Mouse (Mus musculus) midbrain, embryonic 14.5 days (tissue): ENCODE results near the gene Slc36a2. TPM values are rescaled to one million over a fixed set of nuclear protein-coding genes. Genes with fewer than 3 reads are reported as not detected.

Source experiments
- ATAC-seq: fragments of 200-750 bp; cut with Nextera tagmentation; 2 replicates; pipeline ENCODE4 v1.8.0; 2017; ENCODE audit warnings: moderate number of reproducible peaks, moderate library complexity; ENCODE audit not compliant: low FRiP score, low TSS enrichment
- DNase-seq: peaks from one replicate; pipeline ENCODE4 v3.0.0-alpha.2; 2015
- H3K27ac ChIP-seq: fragments of 300-500 bp; sonication (generic); replicated peaks from 2 replicates; pipeline ENCODE4 v1.5.1; 2014; ENCODE audit warnings: mild to moderate bottlenecking, low read depth, low read length, moderate library complexity
- H3K27me3 ChIP-seq: fragments of 300-500 bp; sonication (generic); 2 replicates; pipeline ENCODE4 v1.6.1; 2014; ENCODE audit warnings: low read length, control low read depth, mixed read lengths; ENCODE audit not compliant: control insufficient read depth, insufficient read depth
- H3K36me3 ChIP-seq: fragments of 300-500 bp; sonication (generic); 2 replicates; pipeline ENCODE4 v1.6.1; 2014; ENCODE audit warnings: low read length, control low read depth; ENCODE audit not compliant: control insufficient read depth, insufficient read depth
- H3K4me1 ChIP-seq: fragments of 300-500 bp; sonication (generic); 2 replicates; pipeline ENCODE4 v1.6.1; 2014; ENCODE audit warnings: mild to moderate bottlenecking, antibody characterized with exemption, low read length, control low read depth; ENCODE audit not compliant: control insufficient read depth, insufficient read depth
- H3K4me2 ChIP-seq: fragments of 300-500 bp; sonication (generic); 2 replicates; pipeline ENCODE4 v1.6.1; 2014; ENCODE audit warnings: mild to moderate bottlenecking, low read length, moderate library complexity
- H3K4me3 ChIP-seq: fragments of 300-500 bp; sonication (generic); replicated peaks from 2 replicates; pipeline ENCODE4 v1.5.1; 2014; ENCODE audit warnings: low read depth, low read length
- H3K9ac ChIP-seq: fragments of 300-500 bp; sonication (generic); replicated peaks from 2 replicates; pipeline ENCODE4 v1.6.1; 2014; ENCODE audit warnings: mild to moderate bottlenecking, low read length, moderate library complexity
- H3K9me3 ChIP-seq: fragments of 300-500 bp; sonication (generic); 2 replicates; pipeline ENCODE4 v1.6.1; 2016; ENCODE audit warnings: low read length, control low read depth, mixed read lengths; ENCODE audit not compliant: control insufficient read depth
- WGBS: fragments of 180-500 bp; shearing (Covaris S2); extraction: QIAGEN DNeasy Blood & Tissue Kit; methylation state at CpG from one replicate; pipeline ENCODE4 v1.1.7; 2014; 5-methylcytosine and 5-hydroxymethylcytosine counted together
- polyA plus RNA-seq: library from polyadenylated mRNA; unstranded; fragments of >200 nt; fragmentation: Nextera tagmentation; extraction: Ambion mirVana; gene quantifications from 2 replicates; pipeline ENCODE4 v1.2.1, GENCODE M21; 2014

The Slc36a2 gene
- polyA plus RNA-seq, 1 experiment from 2014 or later, result 0.12 TPM

GRCm38 (mm10) chr11:55197740-55198510 lies 13.0 kb upstream of the Slc36a2 start:
- H3K4me1 ChIP-seq, result no peaks in the 10 kb centered on the region
- no peak overlapping the region for H3K4me3 ChIP-seq
- H3K27ac ChIP-seq, result no peak overlapping the region
- H3K9me3 ChIP-seq, result no peaks in the 10 kb centered on the region
- DNase-seq, result no peak
- H3K9ac ChIP-seq, result no peak overlapping the region
- H3K4me2 ChIP-seq, result no peak overlapping the region
- 85% methylated on average over 8 of the region's 8 CpGs for WGBS
- no peaks in the 10 kb centered on the region for H3K36me3 ChIP-seq
- no peak for ATAC-seq
- no peaks in the 10 kb centered on the region for H3K27me3 ChIP-seq

- WGBS, result 74% methylated on average over 6 of the region's 6 CpGs
- no peak for DNase-seq
- Histone ChIP-seq H3K9ac (no peak overlapping the region), H3K4me3 (no peak overlapping the region), H3K36me3 (no peaks in the 10 kb centered on the region), H3K4me2 (no peak overlapping the region), H3K4me1 (no peaks in the 10 kb centered on the region), H3K27ac (no peak overlapping the region), H3K9me3 (no peaks in the 10 kb centered on the region), H3K27me3 (no peaks in the 10 kb centered on the region)
- ATAC-seq, result no peak
Observed at GRCm38 (mm10) chr11:55197086-55197485, 12.2 kb upstream of the Slc36a2 start.

- Histone ChIP-seq H3K36me3 (no peaks in the 10 kb centered on the region), H3K9ac (no peak overlapping the region), H3K4me2 (no peak overlapping the region), H3K9me3 (no peaks in the 10 kb centered on the region), H3K4me1 (no peaks in the 10 kb centered on the region), H3K27ac (no peak overlapping the region), H3K4me3 (no peak overlapping the region), H3K27me3 (no peaks in the 10 kb centered on the region)
- DNase-seq (no peak), ATAC-seq (no peak)
- 82% methylated on average over 3 of the region's 3 CpGs for WGBS
Observed at GRCm38 (mm10) chr11:55190216-55190615, 5.3 kb upstream of the Slc36a2 start.

- no peak for DNase-seq
- WGBS, result 87% methylated on average over 6 of the region's 6 CpGs
- H3K4me2 ChIP-seq, result no peak overlapping the region
Observed at GRCm38 (mm10) chr11:55187777-55188176, 2.9 kb upstream of the Slc36a2 start.

GRCm38 (mm10) chr11:55187292-55187691 lies 2.4 kb upstream of the Slc36a2 start:
- WGBS, result 80% methylated on average over 4 of the region's 4 CpGs

More at GRCm38 (mm10) chr11:55187777-55188176, 2.9 kb upstream of the Slc36a2 start:
- Histone ChIP-seq H3K4me1 (no peaks in the 10 kb centered on the region), H3K27ac (no peak overlapping the region), H3K4me3 (no peak overlapping the region), H3K27me3 (no peaks in the 10 kb centered on the region), H3K9me3 (no peaks in the 10 kb centered on the region), H3K9ac (no peak overlapping the region), H3K36me3 (no peaks in the 10 kb centered on the region)
- ATAC-seq, result no peak

GRCm38 (mm10) chr11:55184246-55184645 lies 631 bp downstream of the Slc36a2 start:
- Histone ChIP-seq H3K4me1 (no peaks in the 10 kb centered on the region), H3K36me3 (no peaks in the 10 kb centered on the region), H3K27ac (no peak overlapping the region), H3K9me3 (no peaks in the 10 kb centered on the region), H3K4me3 (no peak overlapping the region), H3K27me3 (no peaks in the 10 kb centered on the region), H3K4me2 (no peak overlapping the region), H3K9ac (no peak overlapping the region)
- ATAC-seq (no peak), DNase-seq (no peak)
- 88% methylated on average over 5 of the region's 5 CpGs for WGBS

More at GRCm38 (mm10) chr11:55187292-55187691, 2.4 kb upstream of the Slc36a2 start:
- Histone ChIP-seq H3K4me2 (no peak overlapping the region), H3K9me3 (no peaks in the 10 kb centered on the region), H3K27ac (no peak overlapping the region), H3K4me3 (no peak overlapping the region), H3K27me3 (no peaks in the 10 kb centered on the region), H3K36me3 (no peaks in the 10 kb centered on the region), H3K9ac (no peak overlapping the region), H3K4me1 (no peaks in the 10 kb centered on the region)
- DNase-seq (no peak), ATAC-seq (no peak)

- DNase-seq, result no peak
- WGBS, result 69% methylated on average over 7 of the region's 7 CpGs
Observed at GRCm38 (mm10) chr11:55183124-55183523, 1.8 kb downstream of the Slc36a2 start.

GRCm38 (mm10) chr11:55179856-55180255 lies 5.0 kb downstream of the Slc36a2 start:
- Histone ChIP-seq H3K27ac (no peak overlapping the region), H3K4me2 (no peak overlapping the region), H3K4me3 (no peak overlapping the region), H3K9ac (no peak overlapping the region), H3K27me3 (no peaks in the 10 kb centered on the region), H3K4me1 (no peaks in the 10 kb centered on the region), H3K36me3 (no peaks in the 10 kb centered on the region), H3K9me3 (no peaks in the 10 kb centered on the region)
- ATAC-seq, result no peak
- 92% methylated on average over 3 of the region's 3 CpGs for WGBS
- no peak for DNase-seq

More at GRCm38 (mm10) chr11:55183124-55183523, 1.8 kb downstream of the Slc36a2 start:
- Histone ChIP-seq H3K36me3 (no peaks in the 10 kb centered on the region), H3K27me3 (no peaks in the 10 kb centered on the region), H3K4me2 (no peak overlapping the region), H3K9me3 (no peaks in the 10 kb centered on the region), H3K27ac (no peak overlapping the region), H3K9ac (no peak overlapping the region), H3K4me3 (no peak overlapping the region), H3K4me1 (no peaks in the 10 kb centered on the region)
- ATAC-seq, result no peak

- no peaks in the 10 kb centered on the region for H3K9me3 ChIP-seq
- H3K4me3 ChIP-seq, result no peak overlapping the region
- H3K27ac ChIP-seq, result no peak overlapping the region
- no peaks in the 10 kb centered on the region for H3K27me3 ChIP-seq
- ATAC-seq, result no peak
- DNase-seq, result no peak
- no peaks in the 10 kb centered on the region for H3K36me3 ChIP-seq
- H3K9ac ChIP-seq, result no peak overlapping the region
- WGBS, result 88% methylated on average over 4 of the region's 4 CpGs
- H3K4me1 ChIP-seq, result no peaks in the 10 kb centered on the region
- H3K4me2 ChIP-seq, result no peak overlapping the region
Observed at GRCm38 (mm10) chr11:55178830-55179229, 6.0 kb downstream of the Slc36a2 start.
